Mouse (Mus musculus) NIH3T3 (cell line): ENCODE data around the gene Cdhr1.
"Not testable (repeated sequence)": the region's sequence is repeated elsewhere in the genome, so short reads cannot be mapped to it uniquely, and the experiment has no call there.

ENCODE experiments used
- DNase-seq: peaks from one replicate; pipeline ENCODE4 v3.0.0-alpha.2; 2012; ENCODE audit warnings: low read depth

Gene Cdhr1

GRCm38 (mm10) chr14:37097956-37098530, at the start of gene Cdhr1:
Gene Cdhr1 (minus strand): TSS chr14:37098347.
- no peak for DNase-seq

- no peak for DNase-seq
These were observed 41.0 kb upstream of the Cdhr1 start for GRCm38 (mm10) chr14:37139051-37139710.

DNA sequence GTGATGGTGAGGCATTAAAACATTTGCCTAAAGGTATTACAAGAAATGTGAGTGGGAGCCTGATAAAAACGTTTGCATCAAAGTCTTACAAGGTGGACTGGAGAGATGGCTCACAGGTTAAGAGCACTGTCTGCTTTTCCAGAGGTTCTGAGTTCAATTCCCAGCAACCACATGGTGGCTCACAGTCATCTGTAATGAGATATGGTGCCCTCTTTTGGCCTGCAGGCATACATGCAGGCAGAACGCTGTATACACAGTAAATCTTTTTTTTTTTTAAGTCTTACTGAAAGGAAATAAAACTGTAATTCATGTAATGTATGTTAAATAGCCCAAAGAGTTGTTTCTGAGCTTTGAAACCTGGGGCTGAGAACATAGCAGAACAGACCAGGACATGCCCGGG, 39.4 kb upstream of the Cdhr1 start:
- DNase-seq: not testable (repeated sequence)

DNA sequence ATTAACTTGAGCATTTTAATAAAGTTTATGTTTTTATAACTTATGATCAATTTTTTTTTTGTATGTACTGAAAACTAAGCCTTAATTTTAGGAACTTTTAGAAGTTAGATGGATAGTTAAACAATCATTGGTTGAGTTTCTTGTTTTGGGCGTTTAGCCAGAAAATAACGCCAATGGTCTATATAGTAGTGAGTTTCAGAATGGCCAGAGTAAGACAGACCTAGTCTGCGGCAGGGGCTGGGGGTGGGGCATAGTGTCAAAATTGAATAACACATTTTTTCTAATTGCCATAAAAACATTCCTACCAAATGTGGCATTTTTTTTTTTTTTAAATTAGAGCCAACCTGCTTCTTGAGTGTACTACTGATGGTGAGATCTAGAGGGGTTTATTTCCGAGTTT, 38.0 kb upstream of the Cdhr1 start:
- no peak for DNase-seq

- no peak for DNase-seq
These were observed 37.5 kb upstream of the Cdhr1 start for GRCm38 (mm10) chr14:37135671-37136070.

GRCm38 (mm10) chr14:37135127-37135593, 37.0 kb upstream of the Cdhr1 start, which contains the start of gene Ghitm:
Gene Ghitm (minus strand): TSS chr14:37135272.
- peak; percentile 96 for DNase-seq

GRCm38 (mm10) chr14:37134304-37135126, 36.4 kb upstream of the Cdhr1 start:
- DNase-seq: peak; percentile 43

DNA sequence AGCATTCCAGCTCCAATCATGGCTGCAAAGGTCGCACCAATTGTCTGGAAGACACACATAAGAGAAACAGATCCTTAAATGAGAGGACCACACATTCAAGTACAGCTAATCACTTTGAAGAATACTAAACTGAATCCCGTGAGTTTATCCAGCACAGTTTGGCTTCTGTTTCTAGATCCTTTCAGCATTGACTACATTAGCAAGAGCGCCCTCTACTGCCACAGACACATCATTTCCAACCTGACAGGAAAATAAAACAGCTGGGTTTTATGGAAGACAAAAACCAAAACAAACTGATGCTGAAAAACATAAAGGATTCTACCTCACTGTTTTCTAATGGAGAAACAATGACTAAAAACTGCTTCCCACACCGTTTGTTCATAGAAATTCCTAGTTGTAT, 29.5 kb upstream of the Cdhr1 start:
- DNase-seq: peak; percentile 68

DNA sequence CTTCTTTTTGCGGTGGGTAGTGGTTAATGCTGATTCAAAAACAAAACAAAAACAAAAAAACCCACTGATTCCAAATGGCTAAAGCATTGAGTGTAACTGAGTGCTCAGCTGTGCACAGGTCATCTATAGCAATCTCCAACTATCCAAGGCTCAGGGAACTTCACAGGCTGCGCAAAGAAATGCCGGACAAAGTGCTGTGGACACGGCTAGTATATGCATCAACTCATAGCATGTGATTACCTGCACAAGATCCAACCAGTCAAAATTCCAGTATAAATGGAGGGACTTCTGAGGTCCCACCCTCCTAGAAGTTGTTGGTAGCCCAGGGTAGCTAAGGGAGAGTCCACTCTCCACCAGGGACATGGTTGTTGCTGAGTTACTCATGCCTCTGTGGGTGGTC, 21.1 kb upstream of the Cdhr1 start:
- no peak for DNase-seq

GRCm38 (mm10) chr14:37113922-37114321, 15.8 kb upstream of the Cdhr1 start, which contains the start of gene 2610528A11Rik:
Gene 2610528A11Rik (minus strand): TSS chr14:37114022.
- DNase-seq: no peak

- DNase-seq: no peak
These were observed 14.8 kb upstream of the Cdhr1 start for GRCm38 (mm10) chr14:37112931-37113330.

DNA sequence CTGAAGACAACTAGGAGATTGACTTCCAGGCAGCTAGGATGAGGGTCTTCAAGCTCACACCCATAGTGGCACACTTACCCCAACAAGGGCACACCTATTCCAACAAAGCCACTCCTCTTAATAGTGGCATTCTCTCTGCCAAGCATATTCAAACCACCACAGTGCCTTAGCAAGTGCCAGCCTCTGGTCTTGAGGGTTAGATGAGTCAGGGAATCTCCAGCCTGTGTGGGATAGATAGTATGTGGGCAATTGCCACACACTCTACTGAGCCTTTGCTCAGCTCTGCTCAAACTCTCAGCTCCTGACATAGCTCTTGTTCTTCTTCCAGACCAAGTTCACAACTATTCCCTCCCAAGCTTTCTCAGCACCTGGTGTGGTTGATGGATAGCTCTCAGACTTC, 13.2 kb upstream of the Cdhr1 start:
- no peak for DNase-seq

DNA sequence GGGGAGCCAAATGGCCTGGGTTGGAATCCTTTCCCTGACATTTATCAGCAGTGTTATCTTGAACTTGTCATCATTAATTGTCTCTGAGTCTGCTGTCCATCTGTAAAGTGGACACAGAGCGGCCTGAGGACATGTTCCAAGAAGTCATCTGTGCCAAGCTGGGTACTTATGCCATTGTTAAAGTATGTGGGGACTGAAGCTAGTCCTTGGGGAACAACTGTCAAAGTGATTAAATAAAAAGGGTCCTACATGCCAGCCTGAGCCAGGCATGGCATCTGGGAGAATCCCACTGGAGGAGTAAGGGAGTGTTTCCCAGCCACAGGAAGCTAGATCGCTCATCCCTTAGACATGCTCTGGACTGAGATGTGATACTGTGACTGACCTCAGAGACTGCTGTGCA, 12.3 kb upstream of the Cdhr1 start:
- peak; percentile 15 for DNase-seq

DNA sequence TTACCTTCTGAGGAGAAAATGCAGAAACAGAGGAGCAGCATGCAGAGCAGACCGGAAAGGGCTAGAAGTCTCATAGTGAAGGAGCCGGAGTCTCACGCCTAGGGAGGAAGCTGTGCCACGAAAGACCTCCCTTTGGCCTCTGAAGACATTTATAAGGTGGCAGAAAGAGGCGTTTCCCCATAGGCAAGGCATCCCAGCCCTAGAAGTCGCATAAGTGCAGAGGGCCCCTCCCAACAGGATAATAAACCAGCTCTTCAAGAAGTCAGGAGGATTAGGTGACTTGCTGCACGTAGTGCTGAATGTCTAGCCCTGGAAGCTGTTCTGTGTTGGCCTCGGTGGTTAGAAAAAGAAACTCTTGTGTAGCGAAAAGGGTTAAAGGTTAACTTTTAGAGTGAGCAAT, 11.8 kb upstream of the Cdhr1 start:
- DNase-seq: no peak

GRCm38 (mm10) chr14:37109460-37109859, 11.3 kb upstream of the Cdhr1 start:
- no peak for DNase-seq

DNA sequence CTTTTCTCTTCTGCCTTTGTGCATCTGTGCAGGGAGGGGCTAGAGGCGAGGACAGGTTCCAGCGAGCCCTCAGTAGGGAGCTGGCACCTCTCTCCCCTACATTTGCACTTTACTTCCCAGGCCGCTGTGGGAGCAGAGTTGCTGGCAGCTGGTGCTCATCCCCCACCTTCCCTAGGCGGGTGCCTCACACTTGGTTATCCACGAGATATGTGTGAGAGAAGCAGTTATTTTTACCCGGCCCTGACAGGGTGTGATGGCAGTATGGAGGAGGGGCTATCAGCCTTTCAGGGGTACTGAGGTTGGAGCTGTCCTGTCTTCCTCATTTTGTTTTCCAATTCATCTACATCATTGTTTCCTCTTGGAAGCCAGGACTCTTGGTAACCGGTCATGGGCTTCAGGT, 7.7 kb upstream of the Cdhr1 start:
- DNase-seq: no peak

- DNase-seq: peak; percentile 24
These were observed 6.6 kb upstream of the Cdhr1 start for GRCm38 (mm10) chr14:37104747-37105146.

- DNase-seq: no peak
These were observed 4.3 kb upstream of the Cdhr1 start for GRCm38 (mm10) chr14:37102484-37102883.

- no peak for DNase-seq
These were observed 3.4 kb upstream of the Cdhr1 start for GRCm38 (mm10) chr14:37101531-37101930.

GRCm38 (mm10) chr14:37095556-37095955, 2.6 kb downstream of the Cdhr1 start:
- no peak for DNase-seq

GRCm38 (mm10) chr14:37094436-37094835, 3.7 kb downstream of the Cdhr1 start:
- no peak for DNase-seq

DNA sequence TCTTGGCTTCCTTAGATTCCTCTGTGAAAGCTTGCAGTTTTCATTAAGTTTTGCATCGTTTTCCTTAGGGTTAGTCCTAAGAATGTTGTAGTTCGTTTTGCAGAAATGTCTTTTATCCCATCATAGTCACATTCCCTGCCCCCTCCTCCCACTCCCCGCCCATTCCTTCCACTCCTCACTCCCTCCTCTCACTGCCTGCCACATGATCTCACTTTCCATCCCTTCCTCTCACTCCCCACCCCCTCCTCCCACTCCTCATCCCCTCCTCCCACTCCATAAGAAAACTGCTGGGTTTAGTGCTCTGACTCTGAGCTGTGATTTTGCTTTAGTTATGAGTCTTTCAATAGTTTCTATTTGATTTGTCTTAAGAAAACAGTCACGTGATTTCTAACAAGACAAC, 14.4 kb downstream of the Cdhr1 start:
- no peak for DNase-seq

DNA sequence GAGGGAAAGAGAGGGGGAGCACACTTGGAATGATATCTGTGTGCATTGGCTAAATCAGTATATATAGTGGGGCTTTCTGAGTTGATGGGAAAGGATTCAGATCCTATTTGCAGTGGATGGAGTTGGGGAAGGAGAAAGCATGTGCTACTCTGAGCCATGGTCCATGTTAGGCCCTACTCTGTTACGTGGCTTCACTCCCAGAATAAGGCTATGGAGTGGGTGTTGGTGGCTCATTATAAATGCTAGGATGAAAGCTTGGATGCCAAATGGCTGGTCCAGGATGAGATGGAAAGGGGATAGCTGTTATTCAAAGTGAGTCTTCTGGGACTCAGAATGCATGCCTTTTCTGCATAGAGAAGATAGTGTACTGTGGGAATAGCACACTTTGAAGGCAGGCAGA, 17.4 kb downstream of the Cdhr1 start:
- DNase-seq: no peak
